Mouse (Mus musculus) left cerebral cortex, adult 9 months (tissue): ENCODE measurements at regions not wholly inside any gene's neighbourhood (a gene's known extent, or its start where the extent isn't known, plus 50 kb on each side); places are given as distances from the start of the nearest gene placed in this dataset.

Experiments
- DNase-seq, 2 experiments: peaks; one replicate each; pipeline ENCODE4 v3.0.0; 2022; ENCODE audit warnings: low spot score in 2 of 2

DNA sequence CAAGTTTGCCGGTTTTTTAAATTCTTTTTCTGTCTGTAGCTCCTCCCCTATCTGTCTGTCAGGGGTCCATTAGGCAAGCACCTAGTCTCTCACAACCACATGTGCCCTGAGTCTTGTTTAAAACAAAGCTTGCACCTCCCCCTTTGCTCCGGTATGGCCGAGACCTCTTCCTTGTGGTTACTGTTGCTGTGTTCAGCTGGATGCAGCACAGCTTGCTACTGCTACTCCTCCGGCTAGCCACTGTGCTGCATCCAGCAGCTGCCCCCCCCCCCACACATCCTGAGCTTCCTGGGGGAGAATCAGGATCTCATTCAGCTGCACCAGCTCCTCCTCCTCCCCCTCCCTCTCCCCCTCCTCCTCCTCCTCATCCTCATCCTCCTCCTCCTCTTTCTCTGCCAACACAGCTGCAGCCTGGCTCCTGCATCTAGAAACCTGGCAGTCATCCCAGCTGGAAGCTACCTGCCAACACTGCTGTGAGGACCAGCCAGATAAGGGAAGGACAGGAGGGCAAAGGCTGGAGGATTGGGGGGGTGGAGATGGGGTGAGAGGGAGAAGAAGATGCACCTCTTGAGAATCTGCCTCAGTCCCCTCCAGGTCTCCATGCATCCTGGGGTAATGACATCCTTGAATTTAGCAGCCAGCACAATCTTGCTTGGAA is 114.8 kb upstream of the Tmem260 start:
- peak in 1 of 2 experiments; percentile 43 for DNase-seq

DNA sequence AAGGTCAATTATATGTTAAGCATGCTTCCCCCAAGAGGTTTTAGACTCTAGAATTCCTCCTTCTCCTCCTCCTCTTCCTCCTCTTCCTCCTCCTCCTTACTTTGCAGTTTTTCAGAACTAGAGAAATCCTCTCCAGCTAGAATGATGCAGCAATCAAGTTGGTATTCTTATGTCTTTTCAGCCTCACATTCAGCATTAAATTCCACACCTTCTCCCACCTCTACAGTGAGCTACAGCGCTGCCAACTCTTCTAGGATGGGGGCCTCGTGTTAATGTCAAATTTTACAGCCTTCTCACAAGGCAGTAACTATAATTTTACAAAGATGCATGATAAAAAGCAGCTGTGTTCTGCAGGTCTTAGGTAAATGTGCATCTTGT is 114.3 kb upstream of the Tmem260 start:
- peak; percentile 26 to 35 for DNase-seq

DNA sequence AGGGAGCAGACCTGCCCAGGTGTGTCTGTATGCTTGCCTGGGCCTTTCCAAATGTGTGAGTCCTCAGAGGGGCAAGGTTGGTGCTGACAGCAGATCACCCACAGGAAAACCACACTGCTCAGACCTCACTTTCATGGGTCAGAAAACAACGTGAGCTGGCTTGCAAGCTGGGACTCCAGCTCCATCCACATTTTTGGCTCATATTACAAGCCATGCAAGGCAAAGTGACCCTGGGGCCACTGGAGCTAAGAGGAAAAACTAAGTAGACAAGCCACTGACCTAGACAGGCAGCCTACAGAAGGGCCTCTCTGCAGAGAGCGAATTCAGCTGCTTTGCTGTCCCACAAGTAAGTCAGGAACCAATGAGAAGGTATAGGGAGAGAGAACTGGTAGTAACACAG is 113.7 kb upstream of the Tmem260 start:
- no peak for DNase-seq

DNA sequence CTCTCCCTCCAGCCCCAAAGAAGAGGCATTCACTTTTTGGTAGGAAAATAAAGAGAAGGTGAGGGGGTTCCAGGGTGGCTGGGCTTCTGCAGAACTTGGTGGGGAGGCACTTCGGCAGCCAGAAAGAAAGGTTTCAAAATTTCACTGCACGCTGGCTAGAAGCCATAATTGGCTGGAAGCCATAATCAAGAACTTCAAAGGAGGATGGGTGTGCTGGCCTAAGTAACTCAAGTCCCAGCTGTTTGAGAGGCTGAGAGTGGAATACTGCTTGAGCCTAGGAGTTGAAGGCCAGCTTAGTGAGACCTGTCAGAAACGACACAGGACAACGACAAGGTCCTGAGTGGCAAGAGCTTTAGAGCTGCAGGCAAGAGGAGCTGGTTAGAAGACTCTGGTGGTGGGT is 113.3 kb upstream of the Tmem260 start:
- peak in 1 of 2 experiments; percentile 8 for DNase-seq

DNA sequence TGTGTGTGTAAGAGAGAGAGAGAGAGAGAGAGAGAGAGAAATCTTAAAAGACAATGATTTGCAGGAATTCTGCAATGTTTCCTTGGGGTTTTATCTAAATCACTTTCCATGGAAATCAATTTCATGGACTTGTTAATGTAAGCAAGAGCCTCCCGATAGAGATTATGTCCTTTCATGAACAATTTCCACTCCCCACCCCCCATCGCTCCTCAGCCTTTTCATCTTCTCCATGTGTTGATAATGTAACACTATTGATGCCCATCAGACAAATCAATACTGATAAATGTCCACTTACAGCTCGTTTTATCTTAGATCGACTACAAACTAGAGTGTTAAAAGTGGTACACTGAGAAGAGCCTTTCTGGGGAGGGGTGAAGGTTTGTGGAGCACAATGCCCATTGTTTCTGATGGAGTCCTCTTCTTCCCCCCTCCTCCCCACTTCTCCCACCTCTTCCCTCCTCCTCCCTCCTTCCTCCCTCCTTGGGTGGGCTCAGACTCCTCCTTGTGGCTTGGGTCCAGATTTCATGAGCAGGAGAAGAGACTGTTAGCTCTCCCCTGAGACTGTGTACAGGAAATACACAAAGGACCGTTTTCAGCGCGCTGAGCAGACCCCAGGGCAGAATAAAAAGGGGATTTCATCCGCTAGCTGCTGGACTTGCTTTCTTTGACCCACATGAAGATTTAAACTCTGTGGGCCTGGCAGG is 111.7 kb upstream of the Tmem260 start:
- DNase-seq, result no peak

DNA sequence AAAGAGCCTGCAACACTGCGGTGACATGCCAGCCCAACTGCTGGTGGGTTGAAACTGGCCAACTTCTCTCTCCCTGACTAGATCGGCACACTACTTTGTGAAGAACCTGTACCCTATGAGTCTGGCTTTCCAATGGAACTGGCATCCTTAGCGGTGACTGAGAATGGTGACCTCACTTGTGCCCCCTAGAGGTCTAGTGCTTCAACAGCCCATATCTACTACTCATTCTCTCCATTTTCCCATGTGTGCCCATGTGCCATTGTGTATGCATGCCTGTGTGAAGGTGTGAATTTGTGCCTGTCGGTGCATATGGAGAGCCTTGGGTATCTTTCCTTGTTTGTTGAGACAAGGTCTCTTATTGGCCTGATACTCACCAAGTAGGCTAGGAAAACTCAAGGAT is 106.5 kb upstream of the Tmem260 start:
- DNase-seq, result no peak

DNA sequence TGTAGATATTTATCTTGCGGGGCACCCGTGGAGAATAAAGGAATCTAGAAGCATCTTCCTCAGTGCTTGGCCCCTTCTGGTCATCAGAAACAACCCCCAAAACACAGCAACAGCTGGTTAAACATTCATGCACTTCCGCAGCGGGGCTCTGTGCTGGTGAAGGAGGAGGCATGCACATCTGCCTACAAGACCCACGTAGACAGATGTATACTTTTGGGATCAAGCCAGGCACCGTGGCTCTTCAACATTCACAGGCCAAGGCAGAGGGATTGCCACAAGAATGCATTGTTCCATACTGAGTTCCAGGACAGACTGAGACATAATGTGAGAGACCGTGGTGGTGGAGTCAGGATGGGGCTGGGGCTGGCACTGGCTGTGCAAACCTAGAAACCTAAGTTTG is 103.0 kb upstream of the Tmem260 start:
- no peak for DNase-seq

DNA sequence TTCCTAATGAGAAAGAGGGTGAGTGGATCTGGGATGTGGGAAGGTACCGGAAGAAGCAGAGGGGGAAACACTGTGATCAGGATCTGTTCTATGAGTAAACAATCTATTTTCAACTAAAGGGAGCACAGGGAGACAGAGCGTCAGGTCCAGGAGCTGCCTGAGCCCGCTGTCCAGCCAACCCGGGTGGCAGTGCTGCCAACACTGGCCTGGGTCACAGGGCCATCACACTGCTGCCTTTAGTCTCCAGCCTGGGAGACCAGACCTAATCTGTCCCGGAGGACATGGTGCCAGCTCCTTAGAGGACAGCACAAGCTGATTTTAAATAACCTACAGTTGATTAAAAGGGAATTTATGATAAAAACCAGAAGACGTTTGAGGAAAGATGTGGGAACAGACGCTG is 100.0 kb upstream of the Tmem260 start:
- no peak for DNase-seq

DNA sequence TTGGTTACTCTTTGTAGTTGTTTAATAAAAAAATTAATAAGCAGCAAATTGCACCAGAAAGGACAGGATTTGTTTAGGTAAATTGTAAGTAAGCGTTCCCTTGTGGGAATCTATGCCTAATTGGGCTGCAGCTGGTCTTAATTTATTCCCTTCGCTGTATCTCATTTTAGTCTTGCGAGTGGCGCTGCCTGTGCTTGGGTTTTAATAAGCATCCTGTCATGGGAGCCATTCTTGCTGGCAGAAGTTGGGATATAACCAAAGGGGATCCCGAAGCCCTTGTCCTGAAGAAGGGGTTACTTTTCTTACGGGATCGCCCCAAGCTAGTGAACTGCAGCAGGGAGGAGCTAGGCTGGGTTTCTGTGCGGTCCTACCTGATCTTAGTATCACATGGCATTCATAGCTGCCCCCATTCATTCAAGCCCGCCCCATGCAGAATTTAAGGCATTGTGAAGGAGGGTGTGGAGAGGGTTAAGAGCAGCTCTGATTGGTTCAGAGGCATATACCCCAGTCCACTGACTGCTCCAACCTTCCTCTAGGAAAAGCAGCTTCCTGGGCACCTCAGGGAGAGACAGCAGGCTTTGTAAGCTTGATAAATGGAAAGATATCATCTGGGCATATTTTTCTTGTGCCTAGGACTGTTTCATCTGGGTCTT is 96.4 kb upstream of the Tmem260 start:
- no peak for DNase-seq

DNA sequence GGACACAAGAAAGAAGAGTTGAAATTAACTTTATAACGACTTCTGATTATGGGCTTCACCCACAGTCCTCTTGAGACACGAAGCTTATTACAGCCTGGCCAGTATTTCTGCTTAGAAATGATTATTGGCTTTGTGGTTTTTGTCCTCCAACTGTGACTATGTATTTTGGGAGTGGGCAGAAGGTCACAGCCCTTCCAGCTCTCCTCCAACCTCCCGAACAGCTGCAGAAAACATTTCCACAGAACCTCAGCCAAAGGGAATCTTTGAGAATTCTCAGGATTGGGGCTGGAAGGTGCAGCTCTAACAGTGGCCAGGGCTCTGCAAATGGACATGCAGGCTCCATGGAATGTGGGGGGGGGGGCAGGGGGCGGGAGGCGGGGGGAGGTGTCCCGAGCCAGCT is 94.3 kb upstream of the Tmem260 start:
- no peak for DNase-seq

DNA sequence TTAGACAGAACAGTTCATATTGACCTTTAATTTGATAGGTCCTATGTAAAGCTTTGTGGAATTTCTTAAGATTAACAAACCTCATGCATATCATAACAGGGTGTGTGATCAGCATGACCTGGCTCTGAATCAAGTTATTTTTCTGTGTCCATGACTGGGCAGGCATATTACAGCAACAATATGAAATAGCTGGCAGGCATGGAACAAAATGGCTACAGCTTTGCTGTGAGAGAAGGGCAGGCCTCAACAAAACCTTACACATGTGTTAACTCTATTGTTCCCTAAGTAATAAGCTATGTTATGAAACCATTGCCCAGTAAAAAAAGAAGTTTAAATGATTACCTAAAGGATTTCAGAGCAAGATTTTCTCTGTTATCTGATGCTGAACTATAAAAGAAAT is 93.1 kb upstream of the Tmem260 start:
- no peak for DNase-seq

DNA sequence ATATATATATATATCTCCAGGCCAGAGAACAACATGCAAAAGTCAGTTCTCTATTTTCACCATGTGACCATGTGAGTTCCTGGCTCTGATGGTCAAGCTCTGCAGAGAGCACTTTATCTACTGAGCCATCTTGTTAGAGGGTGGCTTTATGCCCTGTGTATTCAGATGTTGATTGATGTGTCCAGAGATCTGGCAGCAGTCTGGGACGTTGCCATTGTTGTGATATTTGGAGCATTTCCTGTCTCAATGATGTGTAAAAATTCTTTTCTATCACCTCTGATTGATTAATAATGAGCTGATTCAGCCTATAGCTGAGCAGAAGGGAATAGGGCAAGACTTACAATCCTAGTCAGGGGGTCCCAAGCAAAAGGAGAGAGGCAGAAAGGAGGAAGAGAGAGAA is 91.7 kb upstream of the Tmem260 start:
- DNase-seq, result no peak

DNA sequence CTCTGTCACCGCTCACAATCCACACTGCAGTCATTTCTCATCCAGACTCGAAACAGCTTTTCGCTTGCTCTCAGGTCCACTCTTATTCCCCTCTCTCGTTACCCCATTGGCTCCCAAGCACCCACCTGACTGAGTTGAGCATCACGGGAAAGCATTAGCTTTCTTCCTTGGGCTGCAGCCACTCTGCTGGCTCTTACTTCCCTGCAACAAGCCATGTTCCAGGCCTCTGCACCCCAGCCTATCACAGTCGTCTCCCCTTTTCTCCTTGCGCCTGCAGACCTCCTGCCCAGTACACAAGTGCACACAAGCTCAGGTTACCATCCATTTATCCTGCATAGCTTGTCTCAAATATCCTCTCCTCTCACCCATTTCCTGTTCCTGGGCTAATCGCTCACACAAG is 88.5 kb upstream of the Tmem260 start:
- DNase-seq, result no peak

DNA sequence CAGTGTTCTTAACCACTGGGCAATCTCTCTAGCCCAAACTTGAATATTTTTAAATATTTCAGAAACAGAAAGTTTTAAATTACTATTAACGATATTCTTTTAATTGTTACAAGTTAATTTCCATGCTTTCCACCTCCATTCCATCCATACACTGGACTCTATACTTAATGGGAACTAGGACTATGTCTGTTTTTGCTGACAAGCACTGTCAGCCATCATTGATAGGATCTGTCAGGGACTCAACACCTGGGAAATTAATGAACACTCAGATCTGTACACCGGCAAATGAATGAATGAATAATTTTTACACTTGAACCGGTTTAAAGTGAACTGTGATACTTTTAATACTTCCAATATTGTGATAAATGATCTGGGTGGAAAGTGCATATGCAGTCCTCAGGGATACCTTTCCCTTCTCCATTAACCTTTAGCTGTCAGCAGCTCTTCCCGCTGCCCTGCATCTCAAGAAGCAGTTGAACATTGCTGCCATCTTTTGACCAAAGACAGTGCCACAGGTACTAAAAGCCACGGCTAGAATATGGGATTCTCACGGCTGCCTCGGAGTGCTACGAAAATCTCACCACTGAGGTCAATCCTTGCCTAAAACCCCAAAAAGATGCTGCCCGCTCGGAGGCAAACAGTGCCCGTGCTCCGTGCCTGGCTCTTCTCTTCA is 87.3 kb upstream of the Tmem260 start:
- peak in 1 of 2 experiments; percentile 55 for DNase-seq

DNA sequence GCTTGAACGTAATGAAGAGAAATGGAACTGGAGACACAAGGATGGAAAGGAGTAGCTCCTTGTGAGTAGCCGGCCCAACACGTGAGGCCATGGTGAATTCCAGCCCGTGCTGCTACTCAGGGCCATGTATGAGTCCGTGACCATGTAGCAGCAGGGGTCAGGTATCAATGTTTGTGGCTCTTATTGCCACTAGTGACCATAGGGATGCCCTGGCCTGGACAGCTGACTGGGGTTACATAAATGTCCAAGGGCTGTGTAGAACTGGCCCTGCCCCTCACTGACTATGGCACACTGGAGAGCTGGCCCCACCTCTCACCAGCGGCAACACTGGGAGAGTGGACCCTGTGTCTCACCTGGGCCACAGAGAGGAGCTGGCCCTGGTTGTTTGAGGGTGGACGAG is 84.1 kb upstream of the Tmem260 start:
- DNase-seq, result no peak

DNA sequence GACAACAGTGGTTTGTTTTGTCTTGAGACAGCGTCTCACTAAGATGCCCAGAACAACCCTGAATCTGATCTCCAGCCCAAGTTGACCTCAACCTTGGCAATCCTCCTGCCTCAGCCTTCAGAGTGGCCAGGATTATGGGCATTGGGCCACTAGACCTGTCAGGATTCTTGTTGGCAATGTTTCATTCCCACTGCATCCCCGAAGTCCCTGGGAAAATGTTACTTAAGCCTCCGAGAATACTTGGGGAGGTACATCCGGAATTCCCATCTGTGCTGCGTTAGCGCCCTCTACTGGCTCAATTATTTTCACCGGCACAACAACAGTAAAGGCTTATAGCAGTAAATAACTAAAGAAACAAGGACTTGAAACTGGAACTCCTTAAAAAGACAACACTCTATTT is 78.9 kb upstream of the Tmem260 start:
- DNase-seq, result peak; percentile 57 to 94

DNA sequence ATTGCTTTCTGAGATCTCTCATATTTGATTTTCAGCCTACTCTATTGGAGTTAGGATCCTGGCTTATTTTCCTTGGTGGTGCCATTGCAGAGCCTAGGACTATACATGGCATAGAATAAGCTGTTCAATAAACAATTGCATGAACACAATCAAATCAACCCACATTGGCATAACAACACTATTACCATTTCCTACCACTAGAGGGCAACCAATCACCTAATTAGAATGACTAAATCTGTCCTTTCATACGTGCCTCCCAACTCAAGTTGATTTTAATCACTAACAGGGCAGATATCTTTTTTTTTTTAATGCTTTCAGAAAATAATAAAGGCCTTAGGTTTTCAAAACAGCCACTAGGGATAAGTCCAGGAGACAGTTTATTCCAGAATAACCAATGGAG is 75.6 kb upstream of the Tmem260 start:
- peak; percentile 19 to 49 for DNase-seq

DNA sequence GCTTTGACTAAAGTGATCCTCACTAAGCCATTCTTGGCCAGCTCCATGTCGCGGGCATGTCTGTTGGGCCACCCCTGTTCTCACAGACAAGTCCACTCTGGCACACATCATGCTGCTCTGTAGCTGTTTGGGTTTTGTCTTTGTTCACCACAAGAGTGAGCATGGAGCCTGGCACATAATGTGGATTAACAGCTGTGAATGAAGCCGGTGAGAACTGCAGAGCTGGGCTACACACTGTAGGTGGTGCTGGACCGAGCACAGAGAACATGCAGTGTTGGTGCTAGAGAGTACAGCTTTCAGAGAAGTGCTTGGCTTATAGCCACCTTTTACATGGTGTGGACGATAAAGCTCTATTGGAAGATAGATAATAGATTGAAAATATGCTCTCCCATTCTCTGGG is 74.2 kb upstream of the Tmem260 start:
- peak; percentile 28 to 70 for DNase-seq

DNA sequence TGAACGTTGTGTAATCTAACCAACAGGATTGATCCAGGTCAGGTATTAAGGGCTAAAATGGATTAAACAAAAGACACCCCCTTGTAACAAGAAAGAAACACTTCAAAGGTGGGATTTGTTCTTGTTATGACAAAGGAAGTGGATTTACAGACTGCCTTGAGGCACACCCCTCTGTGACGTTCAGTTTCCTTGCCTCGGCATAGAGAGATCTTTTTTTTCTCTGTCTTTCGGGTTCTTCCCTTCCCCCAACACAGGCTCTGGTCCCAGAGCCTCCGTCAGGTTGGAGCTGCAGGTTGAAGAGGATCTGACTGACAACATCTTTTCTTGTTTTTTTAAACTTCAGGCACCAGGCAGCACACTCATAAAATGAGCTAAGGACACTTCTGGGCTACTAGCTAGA is 69.8 kb upstream of the Tmem260 start:
- DNase-seq, result no peak
